Mouse (Mus musculus): ENCODE measurements around the gene Dscaml1. TPM values are rescaled to one million over a fixed set of nuclear protein-coding genes. Genes with fewer than 3 reads are reported as not detected.

Gene Dscaml1
- polyA plus RNA-seq, 1 experiment from 2014 or later = 0.27 TPM

GRCm38 (mm10) chr9:45556882-45557281 is 130.5 kb downstream of the Dscaml1 start:
- peaks cover 11% of the 10 kb centered on the region for H3K4me1 ChIP-seq
- no peak overlapping the region for H3K4me3 ChIP-seq
- H3K9ac ChIP-seq = no peak overlapping the region
- no peaks in the 10 kb centered on the region for H3K9me3 ChIP-seq
- H3K36me3 ChIP-seq = no peaks in the 10 kb centered on the region
- no peak overlapping the region for H3K27ac ChIP-seq
- H3K4me2 ChIP-seq = no peak overlapping the region
- no peaks in the 10 kb centered on the region for H3K27me3 ChIP-seq
- no peak for ATAC-seq (ENCODE audit: borderline replicate concordance, extremely low read depth, low FRiP score, low TSS enrichment)
- 92% methylated on average over 3 of the region's 3 CpGs for WGBS

GRCm38 (mm10) chr9:45560987-45561386 is 134.6 kb downstream of the Dscaml1 start:
- H3K4me2 ChIP-seq = no peak overlapping the region
- no peaks in the 10 kb centered on the region for H3K9me3 ChIP-seq
- no peaks in the 10 kb centered on the region for H3K36me3 ChIP-seq
- H3K4me1 ChIP-seq = peaks cover under 1% of the 10 kb centered on the region; the same call in 1 of the 2 replicates
- 81% methylated on average over 6 of the region's 6 CpGs for WGBS
- H3K27ac ChIP-seq = no peak overlapping the region
- H3K27me3 ChIP-seq = no peaks in the 10 kb centered on the region
- no peak for ATAC-seq (ENCODE audit: borderline replicate concordance, extremely low read depth, low FRiP score, low TSS enrichment)
- no peak overlapping the region for H3K4me3 ChIP-seq
- H3K9ac ChIP-seq = no peak overlapping the region

- Histone ChIP-seq H3K4me2 (no peak overlapping the region), H3K36me3 (no peaks in the 10 kb centered on the region), H3K27ac (no peak overlapping the region), H3K9ac (no peak overlapping the region), H3K4me3 (no peak overlapping the region), H3K9me3 (no peaks in the 10 kb centered on the region), H3K4me1 (no peaks in the 10 kb centered on the region), H3K27me3 (no peaks in the 10 kb centered on the region)
- no peak for ATAC-seq (ENCODE audit: borderline replicate concordance, extremely low read depth, low FRiP score, low TSS enrichment)
- WGBS = 67% methylated on average over 5 of the region's 5 CpGs
These were observed 140.6 kb downstream of the Dscaml1 start for GRCm38 (mm10) chr9:45566843-45567578.

- Histone ChIP-seq H3K9ac (no peak overlapping the region), H3K36me3 (no peaks in the 10 kb centered on the region), H3K4me2 (no peak overlapping the region), H3K4me1 (peaks cover 23% of the 10 kb centered on the region), H3K9me3 (no peaks in the 10 kb centered on the region), H3K4me3 (no peak overlapping the region), H3K27ac (no peak overlapping the region), H3K27me3 (no peaks in the 10 kb centered on the region)
- no peak for ATAC-seq (ENCODE audit: borderline replicate concordance, extremely low read depth, low FRiP score, low TSS enrichment)
- 63% methylated on average over 3 of the region's 3 CpGs for WGBS
These were observed 143.3 kb downstream of the Dscaml1 start for GRCm38 (mm10) chr9:45569680-45570079.

GRCm38 (mm10) chr9:45570346-45570745 is 143.9 kb downstream of the Dscaml1 start:
- Histone ChIP-seq H3K4me2 (no peak overlapping the region), H3K27me3 (no peaks in the 10 kb centered on the region), H3K9ac (no peak overlapping the region), H3K4me1 (peaks cover 23% of the 10 kb centered on the region), H3K36me3 (no peaks in the 10 kb centered on the region), H3K9me3 (no peaks in the 10 kb centered on the region), H3K4me3 (no peak overlapping the region), H3K27ac (no peak overlapping the region)
- WGBS = 69% methylated on average over 5 of the region's 5 CpGs
- ATAC-seq (ENCODE audit: borderline replicate concordance, extremely low read depth, low FRiP score, low TSS enrichment) = no peak

- Histone ChIP-seq H3K4me3 (no peak overlapping the region), H3K36me3 (no peaks in the 10 kb centered on the region), H3K9ac (no peak overlapping the region), H3K9me3 (no peaks in the 10 kb centered on the region), H3K4me2 (no peak overlapping the region), H3K27me3 (no peaks in the 10 kb centered on the region), H3K4me1 (peaks cover 23% of the 10 kb centered on the region), H3K27ac (peak overlapping the region; percentile 76)
- peak; percentile 66; the same call in 1 of the 2 replicates for ATAC-seq (ENCODE audit: borderline replicate concordance, extremely low read depth, low FRiP score, low TSS enrichment)
- 13% methylated on average over 9 of the region's 9 CpGs for WGBS
These were observed 146.5 kb downstream of the Dscaml1 start for GRCm38 (mm10) chr9:45572787-45573492.

- Histone ChIP-seq H3K4me1 (peaks cover 23% of the 10 kb centered on the region), H3K4me3 (no peak overlapping the region), H3K9ac (no peak overlapping the region), H3K36me3 (no peaks in the 10 kb centered on the region), H3K27me3 (no peaks in the 10 kb centered on the region), H3K9me3 (no peaks in the 10 kb centered on the region), H3K27ac (peak overlapping the region; percentile 76), H3K4me2 (no peak overlapping the region)
- peak; percentile 32; the same call in 1 of the 2 replicates for ATAC-seq (ENCODE audit: borderline replicate concordance, extremely low read depth, low FRiP score, low TSS enrichment)
These were observed 147.0 kb downstream of the Dscaml1 start for GRCm38 (mm10) chr9:45573493-45573815.

- 67% methylated on average over 8 of the region's 8 CpGs for WGBS
- no peak for ATAC-seq (ENCODE audit: borderline replicate concordance, extremely low read depth, low FRiP score, low TSS enrichment)
- Histone ChIP-seq H3K27me3 (no peaks in the 10 kb centered on the region), H3K9ac (no peak overlapping the region), H3K4me3 (no peak overlapping the region), H3K9me3 (no peaks in the 10 kb centered on the region), H3K4me1 (peaks cover 23% of the 10 kb centered on the region), H3K4me2 (no peak overlapping the region), H3K27ac (peak overlapping the region; percentile 76), H3K36me3 (no peaks in the 10 kb centered on the region)
These were observed 147.6 kb downstream of the Dscaml1 start for GRCm38 (mm10) chr9:45574021-45574420.

GRCm38 (mm10) chr9:45580069-45580795 is 153.8 kb downstream of the Dscaml1 start:
- no peaks in the 10 kb centered on the region for H3K9me3 ChIP-seq
- 70% methylated on average over 16 of the region's 16 CpGs for WGBS

GRCm38 (mm10) chr9:45586475-45586874 is 160.0 kb downstream of the Dscaml1 start:
- Histone ChIP-seq H3K27me3 (no peaks in the 10 kb centered on the region), H3K4me1 (no peaks in the 10 kb centered on the region), H3K4me2 (no peak overlapping the region), H3K27ac (no peak overlapping the region), H3K9me3 (no peaks in the 10 kb centered on the region), H3K9ac (no peak overlapping the region), H3K36me3 (no peaks in the 10 kb centered on the region), H3K4me3 (no peak overlapping the region)
- no peak for ATAC-seq (ENCODE audit: borderline replicate concordance, extremely low read depth, low FRiP score, low TSS enrichment)
- 54% methylated on average over 9 of the region's 9 CpGs for WGBS

More at GRCm38 (mm10) chr9:45580069-45580795, 153.8 kb downstream of the Dscaml1 start:
- Histone ChIP-seq H3K27me3 (no peaks in the 10 kb centered on the region), H3K9ac (no peak overlapping the region), H3K36me3 (no peaks in the 10 kb centered on the region), H3K4me2 (no peak overlapping the region), H3K4me1 (no peaks in the 10 kb centered on the region), H3K4me3 (no peak overlapping the region), H3K27ac (no peak overlapping the region)
- ATAC-seq (ENCODE audit: borderline replicate concordance, extremely low read depth, low FRiP score, low TSS enrichment) = no peak

- H3K27me3 ChIP-seq = no peaks in the 10 kb centered on the region
- no peak overlapping the region for H3K9ac ChIP-seq
- no peak for ATAC-seq (ENCODE audit: borderline replicate concordance, extremely low read depth, low FRiP score, low TSS enrichment)
- WGBS = 89% methylated on average over 7 of the region's 7 CpGs
- no peaks in the 10 kb centered on the region for H3K36me3 ChIP-seq
- H3K4me2 ChIP-seq = no peak overlapping the region
- no peak overlapping the region for H3K4me3 ChIP-seq
- H3K27ac ChIP-seq = no peak overlapping the region
- no peaks in the 10 kb centered on the region for H3K9me3 ChIP-seq
- no peaks in the 10 kb centered on the region for H3K4me1 ChIP-seq
These were observed 161.3 kb downstream of the Dscaml1 start for GRCm38 (mm10) chr9:45587704-45588103.

GRCm38 (mm10) chr9:45589867-45590266 is 163.4 kb downstream of the Dscaml1 start:
- H3K36me3 ChIP-seq = no peaks in the 10 kb centered on the region
- H3K4me1 ChIP-seq = no peaks in the 10 kb centered on the region
- ATAC-seq (ENCODE audit: borderline replicate concordance, extremely low read depth, low FRiP score, low TSS enrichment) = no peak
- WGBS = 75% methylated on average over 3 of the region's 3 CpGs
- H3K4me3 ChIP-seq = no peak overlapping the region
- H3K27me3 ChIP-seq = no peaks in the 10 kb centered on the region
- no peak overlapping the region for H3K27ac ChIP-seq
- H3K9me3 ChIP-seq = no peaks in the 10 kb centered on the region
- no peak overlapping the region for H3K9ac ChIP-seq
- no peak overlapping the region for H3K4me2 ChIP-seq

Measured in lung, embryonic 15.5 days (tissue).